Mouse (Mus musculus): ENCODE results near the gene Fam168a. TPM values are rescaled to one million over a fixed set of nuclear protein-coding genes. Genes with fewer than 3 reads are reported as not detected.

Gene Fam168a
- polyA plus RNA-seq, 1 experiment from 2014 or later = 46.1 TPM

DNA sequence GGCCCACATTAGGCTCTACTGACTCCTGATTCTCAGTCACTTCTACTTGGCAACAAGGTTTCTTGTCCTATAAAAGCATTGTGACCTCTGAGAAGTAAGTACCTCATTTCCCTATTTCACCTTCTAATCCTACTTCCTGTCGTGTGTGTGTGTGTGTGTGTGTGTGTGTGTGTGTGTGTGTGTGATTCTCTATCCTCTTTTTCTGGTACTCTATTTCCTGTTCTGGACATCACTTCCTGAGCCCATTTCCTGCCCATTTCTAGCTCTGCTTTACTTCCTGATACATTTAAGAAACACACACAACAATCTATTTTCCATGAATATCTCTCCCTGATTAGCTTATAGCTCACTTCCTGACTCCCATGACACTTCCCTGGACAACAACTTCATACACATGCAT lies 169.4 kb downstream of the Fam168a start:
- 58% methylated on average over 1 of the region's 1 CpGs for WGBS
- no peaks in the 10 kb centered on the region for H3K27me3 ChIP-seq (replicated peaks; ENCODE audit: control insufficient read depth, insufficient read depth, low read length)

DNA sequence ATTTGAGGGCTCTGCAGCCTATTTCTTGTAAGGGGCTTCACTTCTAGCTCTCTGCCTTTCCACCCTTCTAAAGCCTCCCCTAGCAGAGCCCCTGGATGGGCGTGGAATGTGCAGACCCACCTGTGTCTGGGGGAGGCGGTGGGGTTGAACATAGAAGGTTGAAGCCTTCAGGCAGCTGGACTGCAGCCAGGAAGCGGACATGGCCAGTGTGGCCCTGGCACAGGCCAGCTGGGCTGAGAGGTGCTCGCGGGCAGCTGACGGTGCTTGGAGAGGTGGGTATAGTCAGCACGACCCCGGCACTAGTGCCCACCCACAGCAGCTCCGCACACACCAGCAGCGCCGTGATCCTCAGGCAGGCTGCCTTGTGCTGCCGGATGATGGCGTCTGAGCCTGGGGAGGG lies 169.9 kb downstream of the Fam168a start:
- Histone ChIP-seq H3K9me3 (ENCODE audit: control insufficient read depth, low read length) (no peaks in the 10 kb centered on the region), H3K4me2 (ENCODE audit: low read length) (no peak overlapping the region), H3K27ac (ENCODE audit: low read depth) (no peak overlapping the region), H3K9ac (ENCODE audit: low read length) (no peak overlapping the region), H3K4me1 (replicated peaks; ENCODE audit: control insufficient read depth, insufficient read depth, low read length) (no peaks in the 10 kb centered on the region), H3K27me3 (replicated peaks; ENCODE audit: control insufficient read depth, insufficient read depth, low read length) (no peaks in the 10 kb centered on the region), H3K4me3 (ENCODE audit: low read depth, low read length) (no peak overlapping the region), H3K36me3 (ENCODE audit: control insufficient read depth, insufficient read depth, low read length) (peaks cover 96% of the 10 kb centered on the region)
- no peak; the same call in 1 of the 2 replicates for ATAC-seq (replicated peaks; ENCODE audit: low FRiP score, low TSS enrichment, low read depth)
- 92% methylated on average over 13 of the region's 13 CpGs for WGBS
- no peak for DNase-seq (ENCODE audit: low spot score)

More for the DNA sequence above, 169.4 kb downstream of the Fam168a start:
- no peak for DNase-seq (ENCODE audit: low spot score)
- no peak overlapping the region for H3K4me3 ChIP-seq (ENCODE audit: low read depth, low read length)
- no peak for ATAC-seq (replicated peaks; ENCODE audit: low FRiP score, low TSS enrichment, low read depth)
- H3K9me3 ChIP-seq (ENCODE audit: control insufficient read depth, low read length) = no peaks in the 10 kb centered on the region
- H3K9ac ChIP-seq (ENCODE audit: low read length) = no peak overlapping the region
- H3K36me3 ChIP-seq (ENCODE audit: control insufficient read depth, insufficient read depth, low read length) = peaks cover 96% of the 10 kb centered on the region
- H3K4me1 ChIP-seq (replicated peaks; ENCODE audit: control insufficient read depth, insufficient read depth, low read length) = no peaks in the 10 kb centered on the region
- H3K27ac ChIP-seq (ENCODE audit: low read depth) = no peak overlapping the region
- no peak overlapping the region for H3K4me2 ChIP-seq (ENCODE audit: low read length)

- Histone ChIP-seq H3K4me2 (ENCODE audit: low read length) (no peak overlapping the region), H3K4me3 (ENCODE audit: low read depth, low read length) (no peak overlapping the region), H3K27ac (ENCODE audit: low read depth) (no peak overlapping the region), H3K4me1 (replicated peaks; ENCODE audit: control insufficient read depth, insufficient read depth, low read length) (no peaks in the 10 kb centered on the region), H3K9ac (ENCODE audit: low read length) (no peak overlapping the region), H3K27me3 (replicated peaks; ENCODE audit: control insufficient read depth, insufficient read depth, low read length) (no peaks in the 10 kb centered on the region), H3K36me3 (ENCODE audit: control insufficient read depth, insufficient read depth, low read length) (peaks cover 97% of the 10 kb centered on the region), H3K9me3 (ENCODE audit: control insufficient read depth, low read length) (no peaks in the 10 kb centered on the region)
- no peak for ATAC-seq (replicated peaks; ENCODE audit: low FRiP score, low TSS enrichment, low read depth)
- 89% methylated on average over 9 of the region's 9 CpGs for WGBS
- DNase-seq (ENCODE audit: low spot score) = no peak
Measured at GRCm38 (mm10) chr7:100876771-100877170, 170.3 kb downstream of the Fam168a start.

- H3K27ac ChIP-seq (ENCODE audit: low read depth) = no peak overlapping the region
- no peak overlapping the region for H3K4me3 ChIP-seq (ENCODE audit: low read depth, low read length)
- no peaks in the 10 kb centered on the region for H3K27me3 ChIP-seq (replicated peaks; ENCODE audit: control insufficient read depth, insufficient read depth, low read length)
- H3K4me2 ChIP-seq (ENCODE audit: low read length) = no peak overlapping the region
- H3K36me3 ChIP-seq (ENCODE audit: control insufficient read depth, insufficient read depth, low read length) = peaks cover 97% of the 10 kb centered on the region
- DNase-seq (ENCODE audit: low spot score) (peak; percentile 88), ATAC-seq (replicated peaks; ENCODE audit: low FRiP score, low TSS enrichment, low read depth) (no peak)
- H3K4me1 ChIP-seq (replicated peaks; ENCODE audit: control insufficient read depth, insufficient read depth, low read length) = no peaks in the 10 kb centered on the region
- no peak overlapping the region for H3K9ac ChIP-seq (ENCODE audit: low read length)
- 21% methylated on average over 20 of the region's 20 CpGs for WGBS
- H3K9me3 ChIP-seq (ENCODE audit: control insufficient read depth, low read length) = no peaks in the 10 kb centered on the region
Measured at GRCm38 (mm10) chr7:100879595-100879994, 173.2 kb downstream of the Fam168a start.

- Histone ChIP-seq H3K27me3 (replicated peaks; ENCODE audit: control insufficient read depth, insufficient read depth, low read length) (no peaks in the 10 kb centered on the region), H3K27ac (ENCODE audit: low read depth) (no peak overlapping the region), H3K9me3 (ENCODE audit: control insufficient read depth, low read length) (no peaks in the 10 kb centered on the region), H3K36me3 (ENCODE audit: control insufficient read depth, insufficient read depth, low read length) (peaks cover 97% of the 10 kb centered on the region), H3K4me1 (replicated peaks; ENCODE audit: control insufficient read depth, insufficient read depth, low read length) (no peaks in the 10 kb centered on the region), H3K9ac (ENCODE audit: low read length) (no peak overlapping the region), H3K4me3 (ENCODE audit: low read depth, low read length) (no peak overlapping the region), H3K4me2 (ENCODE audit: low read length) (no peak overlapping the region)
- DNase-seq (ENCODE audit: low spot score) (no peak), ATAC-seq (replicated peaks; ENCODE audit: low FRiP score, low TSS enrichment, low read depth) (no peak)
- WGBS = 88% methylated on average over 9 of the region's 9 CpGs
Measured at GRCm38 (mm10) chr7:100881531-100881930, 175.1 kb downstream of the Fam168a start.

- Histone ChIP-seq H3K27me3 (replicated peaks; ENCODE audit: control insufficient read depth, insufficient read depth, low read length) (no peaks in the 10 kb centered on the region), H3K9me3 (ENCODE audit: control insufficient read depth, low read length) (no peaks in the 10 kb centered on the region), H3K4me3 (ENCODE audit: low read depth, low read length) (no peak overlapping the region), H3K4me2 (ENCODE audit: low read length) (no peak overlapping the region), H3K9ac (ENCODE audit: low read length) (no peak overlapping the region), H3K4me1 (replicated peaks; ENCODE audit: control insufficient read depth, insufficient read depth, low read length) (no peaks in the 10 kb centered on the region), H3K27ac (ENCODE audit: low read depth) (no peak overlapping the region), H3K36me3 (ENCODE audit: control insufficient read depth, insufficient read depth, low read length) (peaks cover 92% of the 10 kb centered on the region)
- ATAC-seq (replicated peaks; ENCODE audit: low FRiP score, low TSS enrichment, low read depth) (no peak), DNase-seq (ENCODE audit: low spot score) (no peak)
- WGBS = 90% methylated on average over 4 of the region's 4 CpGs
Measured at GRCm38 (mm10) chr7:100881950-100882349, 175.5 kb downstream of the Fam168a start.

- no peaks in the 10 kb centered on the region for H3K4me1 ChIP-seq (replicated peaks; ENCODE audit: control insufficient read depth, insufficient read depth, low read length)
- no peaks in the 10 kb centered on the region for H3K9me3 ChIP-seq (ENCODE audit: control insufficient read depth, low read length)
- H3K4me3 ChIP-seq (ENCODE audit: low read depth, low read length) = no peak overlapping the region
- no peaks in the 10 kb centered on the region for H3K27me3 ChIP-seq (replicated peaks; ENCODE audit: control insufficient read depth, insufficient read depth, low read length)
- 93% methylated on average over 4 of the region's 4 CpGs for WGBS
- H3K4me2 ChIP-seq (ENCODE audit: low read length) = no peak overlapping the region
- no peak overlapping the region for H3K9ac ChIP-seq (ENCODE audit: low read length)
- peaks cover 85% of the 10 kb centered on the region for H3K36me3 ChIP-seq (ENCODE audit: control insufficient read depth, insufficient read depth, low read length)
- H3K27ac ChIP-seq (ENCODE audit: low read depth) = no peak overlapping the region
- ATAC-seq (replicated peaks; ENCODE audit: low FRiP score, low TSS enrichment, low read depth) (no peak), DNase-seq (ENCODE audit: low spot score) (no peak)
Measured at GRCm38 (mm10) chr7:100884460-100884859, 178.0 kb downstream of the Fam168a start.

DNA sequence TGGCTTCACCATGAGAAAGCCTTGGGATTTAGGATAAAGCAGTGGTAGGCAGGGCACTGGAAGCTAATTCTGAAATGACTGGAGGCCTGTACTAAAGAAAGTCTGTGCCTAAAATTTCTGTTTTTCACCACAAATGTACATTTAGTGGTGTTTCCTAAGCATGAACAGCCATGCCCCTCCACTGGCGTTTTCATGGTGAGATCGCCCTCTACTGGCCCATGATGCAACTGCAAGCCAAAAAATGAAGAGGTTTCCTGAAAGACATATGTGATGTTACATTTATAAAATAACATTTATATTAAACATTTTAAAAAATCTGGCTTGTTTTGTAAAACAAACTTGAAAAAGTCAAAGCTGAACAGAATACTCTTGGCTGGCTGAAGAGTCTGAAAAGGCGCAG lies 180.1 kb downstream of the Fam168a start:
- H3K4me3 ChIP-seq (ENCODE audit: low read depth, low read length) = no peak overlapping the region
- H3K36me3 ChIP-seq (ENCODE audit: control insufficient read depth, insufficient read depth, low read length) = peaks cover 80% of the 10 kb centered on the region
- H3K27me3 ChIP-seq (replicated peaks; ENCODE audit: control insufficient read depth, insufficient read depth, low read length) = no peaks in the 10 kb centered on the region
- ATAC-seq (replicated peaks; ENCODE audit: low FRiP score, low TSS enrichment, low read depth) = no peak
- H3K4me1 ChIP-seq (replicated peaks; ENCODE audit: control insufficient read depth, insufficient read depth, low read length) = no peaks in the 10 kb centered on the region
- H3K27ac ChIP-seq (ENCODE audit: low read depth) = no peak overlapping the region
- peak; percentile 85 for DNase-seq (ENCODE audit: low spot score)
- no peak overlapping the region for H3K4me2 ChIP-seq (ENCODE audit: low read length)
- no peaks in the 10 kb centered on the region for H3K9me3 ChIP-seq (ENCODE audit: control insufficient read depth, low read length)
- 30% methylated on average over 3 of the region's 3 CpGs for WGBS
- no peak overlapping the region for H3K9ac ChIP-seq (ENCODE audit: low read length)
